Mouse (Mus musculus) lung, adult 2 months (tissue): Measurements from ENCODE around the gene Fam78a.

Experiments used
- CTCF ChIP-seq: fragments of 200-500 bp; IDR thresholded peaks from 2 replicates; pipeline ENCODE4 v1.5.1; 2011; ENCODE audit warnings: mild to moderate bottlenecking, low read length, control low read depth; ENCODE audit not compliant: insufficient read depth
- POLR2A ChIP-seq: fragments of 200-500 bp; IDR thresholded peaks from 2 replicates; pipeline ENCODE4 v1.6.1; 2011; ENCODE audit warnings: low read depth, mild to moderate bottlenecking, control low read depth, low read length, borderline replicate concordance; ENCODE audit errors: extremely low read depth

GRCm38 (mm10) chr2:32061722-32062505 is 22.7 kb downstream of the Fam78a start:
- TF ChIP-seq POLR2A, result no peak
- no peak for TF ChIP-seq CTCF
